Mouse (Mus musculus) midbrain, embryonic 13.5 days (tissue): ENCODE results near the gene Bola1. TPM values are rescaled to one million over a fixed set of nuclear protein-coding genes. Genes with fewer than 3 reads are reported as not detected.
"Not testable (repeated sequence)": the region's sequence is repeated elsewhere in the genome, so short reads cannot be mapped to it uniquely, and the experiment has no call there.

Source experiments
- ATAC-seq: fragments of 200-750 bp; cut with Nextera tagmentation; 2 replicates; pipeline ENCODE4 v1.8.0; 2017; ENCODE audit warnings: mild to moderate bottlenecking, moderate TSS enrichment, moderate library complexity
- H3K27ac ChIP-seq: fragments of 300-500 bp; sonication (generic); 2 replicates; pipeline ENCODE4 v1.5.1; 2015; ENCODE audit warnings: inconsistent platforms, mild to moderate bottlenecking, moderate library complexity
- H3K27me3 ChIP-seq: fragments of 300-500 bp; sonication (generic); 2 replicates; pipeline ENCODE4 v1.6.1; 2015; ENCODE audit warnings: mild to moderate bottlenecking, inconsistent platforms
- H3K36me3 ChIP-seq: fragments of 300-500 bp; sonication (generic); 2 replicates; pipeline ENCODE4 v1.6.1; 2015; ENCODE audit warnings: mild to moderate bottlenecking, inconsistent platforms
- H3K4me1 ChIP-seq: fragments of 300-500 bp; sonication (generic); replicated peaks from 2 replicates; pipeline ENCODE4 v1.6.1; 2015; ENCODE audit warnings: inconsistent platforms
- H3K4me2 ChIP-seq: fragments of 300-500 bp; sonication (generic); replicated peaks from 2 replicates; pipeline ENCODE4 v1.6.1; 2015; ENCODE audit warnings: moderate library complexity, mild to moderate bottlenecking, inconsistent platforms
- H3K4me3 ChIP-seq: fragments of 300-500 bp; sonication (generic); replicated peaks from 2 replicates; pipeline ENCODE4 v1.5.1; 2015; ENCODE audit warnings: mild to moderate bottlenecking, inconsistent platforms
- H3K9ac ChIP-seq: fragments of 300-500 bp; sonication (generic); replicated peaks from 2 replicates; pipeline ENCODE4 v1.6.1; 2015; ENCODE audit warnings: mild to moderate bottlenecking, inconsistent platforms
- H3K9me3 ChIP-seq: fragments of 300-500 bp; sonication (generic); 2 replicates; pipeline ENCODE4 v1.6.1; 2016; ENCODE audit warnings: mild to moderate bottlenecking, inconsistent platforms
- WGBS: fragments of 180-500 bp; shearing (Covaris S2); methylation state at CpG from one replicate; pipeline ENCODE4 v1.1.7; 2015; 5-methylcytosine and 5-hydroxymethylcytosine counted together
- polyA plus RNA-seq: library from polyadenylated mRNA; unstranded; fragments of >200 nt; fragmentation: Nextera tagmentation; extraction: Ambion mirVana; gene quantifications from 2 replicates; pipeline ENCODE4 v1.2.1, GENCODE M21; 2015

Gene Bola1
- polyA plus RNA-seq, 1 experiment from 2014 or later: 67.7 TPM

DNA sequence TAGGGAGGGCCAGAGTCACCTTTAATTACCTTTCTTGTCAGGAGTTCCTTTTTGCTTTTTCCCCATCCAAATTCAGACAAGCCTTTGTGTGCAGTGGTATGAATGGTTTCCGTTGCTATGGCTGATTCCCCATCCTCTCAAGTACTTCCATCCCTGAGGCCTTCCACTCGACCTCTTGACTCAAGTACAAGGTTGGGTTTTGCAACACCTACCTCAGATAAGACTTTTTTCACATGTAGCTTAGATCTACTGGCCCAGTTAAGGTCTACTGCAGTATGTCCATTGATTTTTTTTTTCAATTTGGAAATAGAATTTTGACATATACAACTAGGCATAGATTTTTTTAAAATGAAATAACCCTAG lies 12.2 kb upstream of the Bola1 start:
- H3K9me3 ChIP-seq: no peaks in the 10 kb centered on the region
- H3K27ac ChIP-seq: no peak overlapping the region
- WGBS: 61% methylated on average over 2 of the region's 2 CpGs
- no peak overlapping the region for H3K4me3 ChIP-seq
- no peak overlapping the region for H3K4me2 ChIP-seq
- H3K36me3 ChIP-seq: no peaks in the 10 kb centered on the region
- peaks cover 1% of the 10 kb centered on the region for H3K4me1 ChIP-seq
- H3K9ac ChIP-seq: no peak overlapping the region
- no peak for ATAC-seq
- H3K27me3 ChIP-seq: no peaks in the 10 kb centered on the region

DNA sequence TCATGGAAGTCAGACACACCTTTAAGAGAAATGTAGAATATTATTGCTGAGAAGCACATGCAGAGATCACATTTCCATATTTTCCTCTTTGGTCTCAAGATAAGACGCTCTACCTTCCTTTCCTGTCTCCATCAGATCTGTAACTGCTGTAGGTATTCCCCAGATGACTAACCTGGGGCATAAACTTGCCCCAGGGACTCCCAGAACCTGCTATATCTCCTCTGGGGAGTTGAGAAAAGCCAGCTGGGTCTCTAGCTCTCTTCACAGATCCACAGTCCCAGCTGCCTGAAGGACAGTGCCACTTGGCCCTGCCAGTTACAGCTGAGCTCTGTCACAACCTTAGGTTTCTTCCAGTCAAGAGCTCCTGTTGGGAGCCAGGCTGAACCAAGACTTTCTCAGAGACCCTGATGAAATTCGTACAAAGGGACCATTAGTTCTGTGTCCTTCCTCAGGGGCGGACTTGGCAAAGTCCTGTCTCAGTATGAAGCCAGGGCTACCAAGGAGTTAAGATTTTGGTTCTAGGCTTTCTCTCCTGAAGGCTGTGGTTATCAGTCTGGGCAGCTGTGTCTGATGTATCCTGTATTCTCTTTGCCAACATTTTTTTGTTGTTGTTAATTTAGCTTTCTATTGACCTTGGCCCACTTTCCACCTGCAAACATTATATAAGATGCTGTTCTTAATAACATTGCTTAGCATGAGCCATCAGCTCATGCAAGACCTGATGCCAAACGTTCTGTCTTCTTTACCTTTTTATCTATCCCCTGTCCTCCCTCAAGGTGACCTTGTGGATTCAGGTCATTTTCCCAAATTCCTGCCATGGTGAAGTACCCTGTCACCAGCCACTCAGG lies 11.6 kb upstream of the Bola1 start:
- Histone ChIP-seq H3K4me2 (no peak overlapping the region), H3K36me3 (no peaks in the 10 kb centered on the region), H3K9me3 (no peaks in the 10 kb centered on the region), H3K4me3 (no peak overlapping the region), H3K27ac (no peak overlapping the region), H3K4me1 (0 out of 2 replicates have a peak, but pooled peaks cover under 1% of the 10 kb centered on the region), H3K9ac (no peak overlapping the region), H3K27me3 (no peaks in the 10 kb centered on the region)
- WGBS: 84% methylated on average over 4 of the region's 4 CpGs
- no peak for ATAC-seq

GRCm38 (mm10) chr3:96230404-96230803 lies 10.9 kb upstream of the Bola1 start:
- WGBS: 82% methylated on average over 2 of the region's 2 CpGs
- no peaks in the 10 kb centered on the region for H3K27me3 ChIP-seq
- no peaks in the 10 kb centered on the region for H3K9me3 ChIP-seq
- H3K4me2 ChIP-seq: no peak overlapping the region
- no peak overlapping the region for H3K4me3 ChIP-seq
- H3K9ac ChIP-seq: no peak overlapping the region
- 0 out of 2 replicates have a peak, but pooled peaks cover 5% of the 10 kb centered on the region for H3K4me1 ChIP-seq
- H3K36me3 ChIP-seq: no peaks in the 10 kb centered on the region
- ATAC-seq: no peak
- H3K27ac ChIP-seq: no peak overlapping the region

DNA sequence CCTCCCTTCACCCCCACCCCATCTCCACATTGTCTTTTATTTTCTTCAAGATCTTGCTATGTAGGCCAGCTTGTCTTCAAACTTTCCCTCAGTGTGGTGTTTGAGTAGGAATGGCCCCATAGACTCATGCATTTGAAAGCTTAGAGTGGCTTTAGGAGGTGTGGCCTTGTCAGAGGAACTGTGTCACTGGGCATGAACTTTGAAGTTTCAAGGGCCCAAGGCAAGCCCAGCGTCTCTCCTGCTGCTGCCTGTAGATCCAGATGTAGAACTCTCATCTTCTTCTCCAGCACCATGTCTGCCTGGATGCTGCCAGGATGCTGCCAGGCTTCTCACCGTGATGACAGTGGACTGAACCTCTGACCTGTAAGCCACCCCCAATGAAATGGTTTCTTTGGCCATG lies 9.3 kb upstream of the Bola1 start:
- Histone ChIP-seq H3K9ac (no peak overlapping the region), H3K9me3 (no peaks in the 10 kb centered on the region), H3K27ac (no peak overlapping the region), H3K4me3 (no peak overlapping the region), H3K4me2 (no peak overlapping the region), H3K36me3 (no peaks in the 10 kb centered on the region), H3K27me3 (no peaks in the 10 kb centered on the region), H3K4me1 (peaks cover 16% of the 10 kb centered on the region; the same call in 1 of the 2 replicates)
- WGBS: 65% methylated on average over 2 of the region's 2 CpGs
- ATAC-seq: no peak

DNA sequence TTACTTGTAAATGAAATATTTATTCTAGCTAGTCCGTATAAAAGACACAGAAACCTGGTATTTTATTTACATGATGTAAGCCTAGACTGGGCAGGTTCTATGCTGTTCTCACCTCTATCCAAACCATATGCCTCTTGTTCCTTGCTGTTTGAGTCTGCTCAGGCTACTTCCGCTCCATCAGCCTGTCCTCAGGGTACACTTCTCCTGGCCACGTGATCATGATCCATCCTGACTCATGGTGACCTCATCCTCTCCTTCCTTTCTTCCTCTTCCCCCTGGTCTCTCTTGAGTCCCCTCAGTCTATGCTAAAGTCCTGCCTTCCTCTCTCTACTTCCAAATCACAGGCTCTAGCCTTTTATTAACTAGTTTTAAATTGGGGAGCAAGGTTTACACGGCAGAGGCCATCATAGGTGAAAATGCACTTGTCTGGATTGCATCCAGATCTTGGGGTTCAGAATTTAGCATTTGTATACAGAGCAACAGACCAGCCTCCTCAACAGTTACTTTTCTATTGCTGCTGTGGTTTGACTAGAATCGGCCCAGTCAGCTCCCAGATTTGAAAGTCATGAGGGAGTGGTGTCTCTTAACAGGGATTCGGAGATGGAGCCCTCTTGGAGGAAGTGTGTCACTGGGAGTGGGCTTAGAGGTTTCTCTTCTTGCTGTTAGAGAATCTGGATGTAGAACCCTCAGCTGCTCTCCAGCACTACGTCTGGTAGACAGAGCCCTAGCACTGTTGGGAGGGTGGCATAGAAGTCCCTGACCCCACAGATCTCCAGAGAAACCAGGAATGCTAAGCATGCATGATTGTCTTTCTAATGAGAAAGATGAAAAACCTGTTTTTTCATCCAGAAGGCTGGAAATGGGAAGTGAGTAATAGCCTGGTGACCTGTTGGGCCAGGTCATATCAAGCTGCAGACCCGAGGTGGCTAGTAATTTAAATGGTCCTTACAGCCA lies 7.5 kb upstream of the Bola1 start:
- ATAC-seq: no peak
- 79% methylated on average over 8 of the region's 8 CpGs for WGBS

GRCm38 (mm10) chr3:96225421-96225820 lies 5.9 kb upstream of the Bola1 start:
- WGBS: 10% methylated on average over 2 of the region's 2 CpGs
- peaks cover 43% of the 10 kb centered on the region for H3K4me1 ChIP-seq
- H3K9me3 ChIP-seq: no peaks in the 10 kb centered on the region
- H3K36me3 ChIP-seq: no peaks in the 10 kb centered on the region
- H3K27ac ChIP-seq: no peak overlapping the region
- H3K4me3 ChIP-seq: no peak overlapping the region
- H3K9ac ChIP-seq: no peak overlapping the region
- H3K4me2 ChIP-seq: no peak overlapping the region
- no peak for ATAC-seq
- no peaks in the 10 kb centered on the region for H3K27me3 ChIP-seq

More for the DNA sequence above, 7.5 kb upstream of the Bola1 start:
- H3K36me3 ChIP-seq: no peaks in the 10 kb centered on the region
- H3K4me3 ChIP-seq: no peak overlapping the region
- H3K9ac ChIP-seq: no peak overlapping the region
- H3K27ac ChIP-seq: no peak overlapping the region
- peaks cover 32% of the 10 kb centered on the region for H3K4me1 ChIP-seq
- no peak overlapping the region for H3K4me2 ChIP-seq
- no peaks in the 10 kb centered on the region for H3K9me3 ChIP-seq
- H3K27me3 ChIP-seq: no peaks in the 10 kb centered on the region

GRCm38 (mm10) chr3:96222774-96223173 lies 3.3 kb upstream of the Bola1 start:
- Histone ChIP-seq H3K4me3 (no peak overlapping the region), H3K27ac (no peak overlapping the region), H3K4me1 (peaks cover 50% of the 10 kb centered on the region), H3K9me3 (no peaks in the 10 kb centered on the region), H3K27me3 (no peaks in the 10 kb centered on the region), H3K9ac (no peak overlapping the region), H3K36me3 (no peaks in the 10 kb centered on the region), H3K4me2 (peak overlapping the region; percentile 13)
- no peak for ATAC-seq
- 86% methylated on average over 4 of the region's 4 CpGs for WGBS

GRCm38 (mm10) chr3:96221640-96222038 lies 2.1 kb upstream of the Bola1 start:
- H3K36me3 ChIP-seq: no peaks in the 10 kb centered on the region
- ATAC-seq: no peak
- peak overlapping the region; percentile 67 for H3K4me3 ChIP-seq
- WGBS: 13% methylated on average over 9 of the region's 9 CpGs
- peaks cover 50% of the 10 kb centered on the region for H3K4me1 ChIP-seq
- peak overlapping the region; percentile 82 for H3K9ac ChIP-seq
- 0 out of 2 replicates have a peak, but pooled peaks cover 4% of the 10 kb centered on the region for H3K27me3 ChIP-seq
- H3K4me2 ChIP-seq: peak overlapping the region; percentile 86
- H3K9me3 ChIP-seq: no peaks in the 10 kb centered on the region
- peak overlapping the region; percentile 96 for H3K27ac ChIP-seq

- 0 out of 2 replicates have a peak, but pooled peaks cover 4% of the 10 kb centered on the region for H3K27me3 ChIP-seq
- peaks cover 48% of the 10 kb centered on the region for H3K4me1 ChIP-seq
- H3K4me2 ChIP-seq: peak within 1 kb of the TSS; percentile 86
- peak within 1 kb of the TSS; percentile 67 for H3K4me3 ChIP-seq
- peak within 1 kb of the TSS; percentile 82 for H3K9ac ChIP-seq
- H3K27ac ChIP-seq: peak within 1 kb of the TSS; percentile 96
- peak; percentile 73 for ATAC-seq
- H3K9me3 ChIP-seq: no peaks in the 10 kb centered on the region
- no peaks in the 10 kb centered on the region for H3K36me3 ChIP-seq
- WGBS: under 1% methylated on average over 43 of the region's 43 CpGs
These were observed 1.5 kb upstream of the Bola1 start, which contains the start of the genes Hist2h2ac and Hist2h2be for GRCm38 (mm10) chr3:96220765-96221639. TSS of gene Hist2h2ac (minus strand) at chr3:96220880. TSS of gene Hist2h2be (plus strand) at chr3:96221119.

GRCm38 (mm10) chr3:96220131-96220764 lies 739 bp upstream of the Bola1 start:
- H3K27me3 ChIP-seq, H3K9me3 ChIP-seq, H3K36me3 ChIP-seq: not testable (repeated sequence)
- peak overlapping the region; percentile 86 for H3K4me2 ChIP-seq
- peak overlapping the region; percentile 67 for H3K4me3 ChIP-seq
- ATAC-seq: peak; percentile 18; the same call in 1 of the 2 replicates
- H3K4me1 ChIP-seq: peaks cover 43% of the 10 kb centered on the region
- H3K9ac ChIP-seq: peak overlapping the region; percentile 82
- under 1% methylated on average over 34 of the region's 47 CpGs for WGBS
- H3K27ac ChIP-seq: peak overlapping the region; percentile 96

DNA sequence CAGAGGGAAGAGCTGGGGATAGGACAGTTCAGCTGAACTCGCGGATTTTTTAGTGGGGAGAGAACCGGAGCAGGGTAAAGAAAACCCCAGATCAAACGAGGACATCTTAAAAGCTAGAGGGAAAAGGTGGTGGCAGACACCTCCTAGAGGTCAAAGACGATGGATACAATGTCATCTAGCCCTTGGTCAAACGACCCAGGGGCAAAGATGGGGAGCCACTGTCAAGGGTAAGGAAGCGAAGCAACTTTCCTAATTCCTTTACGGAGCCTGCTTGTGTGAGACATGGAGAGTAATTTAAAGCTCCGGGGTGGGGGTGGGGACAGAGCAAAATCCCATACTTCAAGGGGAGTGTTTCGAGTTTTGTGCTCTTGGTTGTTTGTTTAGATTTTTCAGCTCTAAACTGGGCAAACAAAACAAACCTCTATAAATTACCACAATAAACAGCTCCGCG lies 293 bp downstream of the Bola1 start:
- peak; percentile 32 for ATAC-seq
- H3K9me3 ChIP-seq: no peaks in the 10 kb centered on the region
- 0% methylated on average over 12 of the region's 12 CpGs for WGBS
- peak overlapping the region; percentile 70 for H3K9ac ChIP-seq
- no peaks in the 10 kb centered on the region for H3K36me3 ChIP-seq
- peak overlapping the region; percentile 96 for H3K27ac ChIP-seq
- peaks cover 9% of the 10 kb centered on the region; the same call in 1 of the 2 replicates for H3K27me3 ChIP-seq
- H3K4me1 ChIP-seq: peaks cover 37% of the 10 kb centered on the region
- H3K4me2 ChIP-seq: peak overlapping the region; percentile 86
- peak overlapping the region; percentile 67 for H3K4me3 ChIP-seq
